Mouse (Mus musculus): Measurements from ENCODE around the gene Ebpl.

GRCm38 (mm10) chr14:61346827-61347698 is 13.2 kb downstream of the Ebpl start:
- TF ChIP-seq GATA1 (IDR thresholded peaks at IDR 0.05; ENCODE audit: borderline replicate concordance, low read length): no peak
- TF ChIP-seq FLI1 (IDR thresholded peaks at IDR 0.05; ENCODE audit: low read length): no peak

All from megakaryocyte, embryonic 14.5 days (primary cell).